Mouse (Mus musculus): ENCODE results near the gene Tmem87b. TPM values are rescaled to one million over a fixed set of nuclear protein-coding genes. Genes with fewer than 3 reads are reported as not detected.
A peak's percentile ranks its signal among the peaks of the same experiment; 100 is the strongest.

Tmem87b gene
- polyA plus RNA-seq, 1 experiment from 2014 or later, result 9.5 TPM

DNA sequence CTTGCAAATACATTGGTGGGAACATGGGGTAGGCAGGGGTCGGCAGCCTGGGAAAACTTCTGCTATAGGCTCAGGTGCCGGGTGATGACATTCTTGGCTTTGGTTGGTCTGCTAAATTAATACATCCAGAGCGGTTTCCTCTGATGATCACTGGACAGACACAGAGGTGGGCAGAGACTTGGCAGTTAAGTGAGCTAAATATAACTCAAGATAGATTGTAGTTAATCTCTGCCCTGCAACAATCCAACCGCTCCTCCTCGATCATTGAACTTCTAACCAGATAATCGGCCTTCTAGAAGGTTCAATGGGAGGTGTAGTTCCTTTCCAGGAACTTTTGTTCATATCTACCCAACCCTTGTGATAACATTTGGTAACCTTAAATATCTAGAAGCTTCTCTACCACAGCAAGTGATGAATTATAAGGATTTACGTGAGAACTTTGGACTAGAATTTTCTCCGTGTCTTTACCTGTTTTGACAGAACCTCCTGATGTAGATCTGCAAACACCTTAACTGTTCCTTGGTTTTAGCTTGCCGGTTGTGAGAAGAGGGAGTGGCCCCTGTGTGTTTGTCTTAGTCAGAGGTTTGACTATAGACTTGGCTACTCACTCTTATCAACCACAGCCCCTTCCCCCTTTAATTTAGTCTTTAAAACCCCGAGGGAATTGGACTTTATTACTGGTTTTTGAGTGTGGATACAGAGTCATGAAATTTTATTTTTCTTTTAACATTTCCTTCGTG is 26.9 kb upstream of the Tmem87b start:
- 49% methylated on average over 11 of the region's 11 CpGs for WGBS (ENCODE audit: insufficient replicate concordance)
- H3K9ac ChIP-seq, result no peak overlapping the region
- H3K36me3 ChIP-seq, result peaks cover 6% of the 10 kb centered on the region; the same call in 1 of the 2 replicates
- H3K4me3 ChIP-seq, result no peak overlapping the region
- H3K4me1 ChIP-seq, result no peaks in the 10 kb centered on the region
- no peak overlapping the region for H3K4me2 ChIP-seq
- H3K27me3 ChIP-seq (replicated peaks), result no peaks in the 10 kb centered on the region
- ATAC-seq, result no peak
- H3K9me3 ChIP-seq (replicated peaks), result no peaks in the 10 kb centered on the region
- H3K27ac ChIP-seq, result no peak overlapping the region

DNA sequence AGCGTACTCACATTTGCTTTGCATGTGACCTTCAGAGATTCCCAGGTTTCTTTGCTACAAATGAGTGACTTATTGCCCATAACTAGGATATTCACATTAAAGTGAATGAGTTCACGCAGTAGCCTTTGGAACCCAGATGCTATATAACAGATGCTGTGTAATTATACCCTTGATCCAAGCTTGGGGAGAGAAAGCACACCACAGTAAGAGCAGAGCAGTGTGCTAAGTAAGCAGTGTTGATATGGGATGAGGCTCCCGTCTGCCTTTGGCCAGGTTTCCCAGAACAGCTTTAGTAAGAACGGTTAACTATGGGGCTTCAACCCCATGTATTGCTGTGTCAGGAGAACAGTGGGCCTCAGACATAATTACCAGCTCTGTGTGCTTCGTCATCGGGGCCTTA is 24.0 kb upstream of the Tmem87b start:
- no peak overlapping the region for H3K4me3 ChIP-seq
- WGBS (ENCODE audit: insufficient replicate concordance), result 80% methylated on average over 6 of the region's 6 CpGs
- H3K9ac ChIP-seq, result no peak overlapping the region
- ATAC-seq, result no peak
- H3K27ac ChIP-seq, result no peak overlapping the region
- H3K4me1 ChIP-seq, result no peaks in the 10 kb centered on the region
- H3K27me3 ChIP-seq (replicated peaks), result no peaks in the 10 kb centered on the region
- peaks cover 6% of the 10 kb centered on the region; the same call in 1 of the 2 replicates for H3K36me3 ChIP-seq
- H3K4me2 ChIP-seq, result no peak overlapping the region
- no peaks in the 10 kb centered on the region for H3K9me3 ChIP-seq (replicated peaks)

DNA sequence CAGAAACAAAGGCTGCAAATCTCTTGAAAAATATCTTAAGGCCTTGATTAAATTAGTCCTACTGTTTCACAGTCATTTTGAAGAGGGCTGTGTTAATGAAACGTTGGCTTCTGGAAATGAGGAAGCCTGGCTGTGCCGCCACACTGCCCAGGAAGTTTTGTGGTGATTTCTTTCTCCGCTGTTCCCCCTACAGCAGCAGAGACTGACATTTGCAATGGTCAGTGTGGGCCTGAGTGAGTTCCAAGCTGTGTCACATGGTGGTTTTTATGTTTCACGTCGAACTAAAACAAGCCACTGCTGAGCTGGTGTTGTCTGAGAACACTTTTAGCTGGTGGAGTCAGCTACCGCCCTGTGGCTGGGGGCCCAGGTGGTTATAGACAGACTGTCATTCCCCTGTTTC is 21.5 kb upstream of the Tmem87b start:
- no peak for ATAC-seq
- WGBS (ENCODE audit: insufficient replicate concordance), result 30% methylated on average over 6 of the region's 6 CpGs
- peaks cover 28% of the 10 kb centered on the region for H3K36me3 ChIP-seq

DNA sequence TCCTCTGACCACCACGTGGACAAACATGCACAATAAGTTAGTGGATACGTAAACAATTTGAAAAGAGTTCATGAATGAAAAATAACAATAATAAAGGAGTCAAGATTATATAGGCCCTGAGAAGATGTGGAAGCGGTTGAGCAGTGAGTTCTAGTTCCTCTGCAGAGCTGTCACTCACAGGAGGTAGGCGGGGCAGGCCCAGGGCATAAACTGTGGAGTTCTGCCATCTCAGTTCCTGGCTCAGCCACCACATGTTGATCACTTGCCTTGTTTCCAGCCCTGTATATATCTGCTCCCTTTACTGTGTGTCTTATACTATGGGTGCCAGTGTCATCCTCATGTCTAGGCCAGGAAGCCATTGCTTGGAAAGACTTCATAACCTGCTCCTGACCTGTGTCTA is 14.5 kb upstream of the Tmem87b start:
- Histone ChIP-seq H3K36me3 (peaks cover 23% of the 10 kb centered on the region), H3K9ac (no peak overlapping the region), H3K4me1 (no peaks in the 10 kb centered on the region), H3K4me3 (no peak overlapping the region), H3K27ac (no peak overlapping the region), H3K9me3 (replicated peaks) (no peaks in the 10 kb centered on the region), H3K27me3 (replicated peaks) (no peaks in the 10 kb centered on the region), H3K4me2 (no peak overlapping the region)
- WGBS (ENCODE audit: insufficient replicate concordance), result 79% methylated on average over 4 of the region's 4 CpGs
- ATAC-seq, result no peak

More for the DNA sequence above, 21.5 kb upstream of the Tmem87b start:
- Histone ChIP-seq H3K4me1 (no peaks in the 10 kb centered on the region), H3K9ac (no peak overlapping the region), H3K4me2 (no peak overlapping the region), H3K4me3 (no peak overlapping the region), H3K27ac (no peak overlapping the region), H3K9me3 (replicated peaks) (no peaks in the 10 kb centered on the region), H3K27me3 (replicated peaks) (no peaks in the 10 kb centered on the region)

DNA sequence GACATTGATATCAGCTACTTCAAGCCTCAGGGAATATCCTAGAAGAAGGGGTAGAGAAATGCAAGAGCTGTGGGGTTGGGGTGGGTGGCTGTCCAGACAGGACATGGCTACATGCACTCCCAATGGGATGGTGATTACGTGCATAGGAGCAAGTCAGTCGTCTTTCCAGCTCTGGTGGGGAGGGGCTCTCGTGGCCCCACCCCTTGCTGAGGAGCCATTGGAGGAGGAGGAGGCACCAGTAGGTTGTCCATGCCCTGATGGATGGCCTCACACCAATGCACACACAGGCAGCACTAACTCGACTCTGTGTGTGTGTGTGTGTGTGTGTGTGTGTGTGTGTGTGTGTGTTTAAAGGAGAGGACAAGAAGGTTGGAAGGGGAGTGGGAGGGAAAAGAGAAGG is 12.6 kb upstream of the Tmem87b start:
- Histone ChIP-seq H3K27ac (no peak overlapping the region), H3K36me3 (peaks cover 11% of the 10 kb centered on the region), H3K4me2 (no peak overlapping the region), H3K4me3 (no peak overlapping the region), H3K4me1 (no peaks in the 10 kb centered on the region), H3K9ac (no peak overlapping the region), H3K9me3 (replicated peaks) (no peaks in the 10 kb centered on the region), H3K27me3 (replicated peaks) (no peaks in the 10 kb centered on the region)
- WGBS (ENCODE audit: insufficient replicate concordance), result 59% methylated on average over 4 of the region's 4 CpGs
- ATAC-seq, result no peak

DNA sequence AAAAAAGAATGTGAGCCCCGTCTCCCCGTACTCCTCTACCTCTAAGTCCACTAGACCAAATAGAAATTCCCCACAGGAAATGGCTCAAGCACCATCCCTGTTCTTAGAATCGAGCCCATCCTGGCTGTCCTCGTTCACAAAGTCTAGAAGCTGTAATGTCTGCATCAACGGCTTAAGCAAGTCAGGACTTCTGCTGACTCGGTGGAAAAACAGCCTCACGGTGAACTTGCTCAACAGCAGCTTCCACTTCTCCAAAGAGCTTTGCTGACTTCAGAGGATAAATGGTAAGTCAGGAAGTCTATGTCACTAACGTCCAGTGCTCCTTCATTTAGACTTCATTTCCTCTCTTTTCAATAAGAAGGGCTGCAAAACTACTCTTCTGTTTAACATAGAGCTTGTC is 11.4 kb upstream of the Tmem87b start:
- no peaks in the 10 kb centered on the region for H3K4me1 ChIP-seq
- no peak overlapping the region for H3K4me2 ChIP-seq
- H3K27me3 ChIP-seq (replicated peaks), result no peaks in the 10 kb centered on the region
- WGBS (ENCODE audit: insufficient replicate concordance), result 30% methylated on average over 8 of the region's 8 CpGs
- H3K27ac ChIP-seq, result no peak overlapping the region
- no peak for ATAC-seq
- H3K4me3 ChIP-seq, result no peak overlapping the region
- no peaks in the 10 kb centered on the region for H3K9me3 ChIP-seq (replicated peaks)
- no peak overlapping the region for H3K9ac ChIP-seq
- H3K36me3 ChIP-seq, result peaks cover under 1% of the 10 kb centered on the region; the same call in 1 of the 2 replicates

DNA sequence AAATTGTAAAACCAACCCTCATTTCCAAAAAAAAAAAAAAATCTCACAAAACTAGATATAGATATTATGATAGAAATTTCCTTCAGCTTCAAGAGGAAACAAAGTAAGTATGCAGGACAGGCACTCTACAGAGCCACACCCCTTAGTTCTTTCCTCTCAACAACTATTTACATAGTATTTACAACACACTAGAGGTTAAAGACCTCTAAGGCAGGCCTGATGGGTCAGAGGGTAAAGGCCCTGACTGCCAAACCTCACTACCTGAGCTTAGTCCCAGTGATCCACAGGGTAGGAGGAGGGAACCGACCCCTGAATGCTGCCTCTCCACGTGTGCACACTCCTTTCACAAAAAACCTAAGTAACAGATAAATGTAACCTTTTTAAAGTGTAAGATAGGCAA is 5.2 kb upstream of the Tmem87b start:
- Histone ChIP-seq H3K36me3 (no peaks in the 10 kb centered on the region), H3K27me3 (replicated peaks) (peaks cover 16% of the 10 kb centered on the region), H3K9ac (no peak overlapping the region), H3K27ac (no peak overlapping the region), H3K4me1 (peaks cover 8% of the 10 kb centered on the region), H3K4me3 (no peak overlapping the region), H3K9me3 (replicated peaks) (no peaks in the 10 kb centered on the region), H3K4me2 (no peak overlapping the region)
- ATAC-seq, result no peak
- WGBS (ENCODE audit: insufficient replicate concordance), result 27% methylated on average over 2 of the region's 2 CpGs

DNA sequence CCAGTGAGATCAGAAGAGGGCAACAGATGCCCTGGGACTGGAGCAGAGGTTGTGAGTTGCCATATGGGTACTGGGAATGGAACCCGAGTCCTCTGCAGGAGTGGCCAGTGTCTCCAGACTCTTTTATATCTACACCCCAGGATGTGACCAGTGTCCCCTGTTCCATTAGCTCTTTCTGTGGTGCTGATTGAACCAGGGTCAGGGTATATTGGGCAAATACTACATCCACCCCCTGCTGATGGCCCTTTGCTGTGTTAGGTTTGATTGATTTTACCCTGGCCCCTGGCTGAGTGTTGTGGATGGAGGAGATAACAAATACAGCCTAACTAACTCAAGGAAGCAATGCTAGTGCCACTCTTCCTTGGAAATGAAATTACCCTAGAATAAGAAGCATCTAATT is 1.6 kb upstream of the Tmem87b start:
- Histone ChIP-seq H3K9ac (no peak overlapping the region), H3K4me2 (no peak overlapping the region), H3K4me3 (no peak overlapping the region), H3K4me1 (peaks cover 25% of the 10 kb centered on the region), H3K27me3 (replicated peaks) (peaks cover 16% of the 10 kb centered on the region), H3K9me3 (replicated peaks) (no peaks in the 10 kb centered on the region), H3K36me3 (no peaks in the 10 kb centered on the region), H3K27ac (no peak overlapping the region)
- 79% methylated on average over 1 of the region's 1 CpGs for WGBS (ENCODE audit: insufficient replicate concordance)
- no peak for ATAC-seq

DNA sequence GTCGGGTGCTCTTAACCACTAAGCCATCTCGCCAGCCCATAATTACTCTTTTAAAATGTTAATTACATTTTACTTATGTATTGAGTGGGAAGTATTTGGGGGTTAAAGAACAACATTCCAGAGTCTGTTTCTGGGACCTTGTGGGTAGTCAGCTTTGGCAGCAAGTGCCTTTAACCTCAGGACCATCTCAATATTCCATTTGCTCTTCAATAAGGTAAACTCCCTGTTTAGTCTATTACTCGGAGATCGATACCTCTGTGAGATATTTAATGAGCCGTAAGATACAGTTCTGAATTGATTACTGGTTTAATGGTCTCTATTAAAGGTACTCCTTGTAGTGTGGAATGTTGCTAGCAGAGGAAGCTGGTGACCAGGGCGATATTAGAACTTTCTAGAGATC is 1.0 kb upstream of the Tmem87b start:
- peaks cover 16% of the 10 kb centered on the region for H3K27me3 ChIP-seq (replicated peaks)
- 0 out of 2 replicates have a peak overlapping the region, but pooled peaks have one; percentile 3 for H3K9ac ChIP-seq
- peak overlapping the region; percentile 80 for H3K4me2 ChIP-seq
- WGBS (ENCODE audit: insufficient replicate concordance), result 47% methylated on average over 6 of the region's 6 CpGs
- H3K36me3 ChIP-seq, result no peaks in the 10 kb centered on the region
- peak overlapping the region; percentile 79 for H3K4me3 ChIP-seq
- H3K9me3 ChIP-seq (replicated peaks), result no peaks in the 10 kb centered on the region
- peaks cover 26% of the 10 kb centered on the region for H3K4me1 ChIP-seq
- no peak for ATAC-seq
- H3K27ac ChIP-seq, result no peak overlapping the region

DNA sequence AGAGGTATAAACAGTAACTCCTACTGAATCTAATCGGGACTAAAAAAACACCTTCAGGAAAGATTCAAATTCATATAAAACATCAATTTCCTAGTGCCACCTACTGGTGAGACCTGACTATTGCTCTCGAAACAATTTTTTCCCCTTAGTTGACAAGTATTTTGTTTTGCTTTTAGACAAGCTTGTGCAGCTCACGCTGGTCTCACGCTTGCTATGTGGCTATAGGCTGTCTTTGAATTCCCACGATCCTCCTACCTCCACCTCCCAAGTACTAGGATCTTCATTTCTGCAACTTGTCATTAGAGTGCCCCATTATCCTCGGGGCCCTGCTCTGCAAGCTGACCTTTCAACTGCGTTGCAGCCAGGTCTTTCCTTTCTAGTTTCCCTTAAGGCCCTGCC is 532 bp upstream of the Tmem87b start:
- Histone ChIP-seq H3K4me1 (peaks cover 26% of the 10 kb centered on the region), H3K36me3 (no peaks in the 10 kb centered on the region), H3K4me2 (peak overlapping the region; percentile 80), H3K27ac (peak overlapping the region; percentile 88), H3K4me3 (peak overlapping the region; percentile 79), H3K9me3 (replicated peaks) (no peaks in the 10 kb centered on the region), H3K27me3 (replicated peaks) (peaks cover 16% of the 10 kb centered on the region), H3K9ac (peak overlapping the region; percentile 57)
- WGBS (ENCODE audit: insufficient replicate concordance), result 1% methylated on average over 7 of the region's 7 CpGs
- peak; percentile 14 for ATAC-seq

DNA sequence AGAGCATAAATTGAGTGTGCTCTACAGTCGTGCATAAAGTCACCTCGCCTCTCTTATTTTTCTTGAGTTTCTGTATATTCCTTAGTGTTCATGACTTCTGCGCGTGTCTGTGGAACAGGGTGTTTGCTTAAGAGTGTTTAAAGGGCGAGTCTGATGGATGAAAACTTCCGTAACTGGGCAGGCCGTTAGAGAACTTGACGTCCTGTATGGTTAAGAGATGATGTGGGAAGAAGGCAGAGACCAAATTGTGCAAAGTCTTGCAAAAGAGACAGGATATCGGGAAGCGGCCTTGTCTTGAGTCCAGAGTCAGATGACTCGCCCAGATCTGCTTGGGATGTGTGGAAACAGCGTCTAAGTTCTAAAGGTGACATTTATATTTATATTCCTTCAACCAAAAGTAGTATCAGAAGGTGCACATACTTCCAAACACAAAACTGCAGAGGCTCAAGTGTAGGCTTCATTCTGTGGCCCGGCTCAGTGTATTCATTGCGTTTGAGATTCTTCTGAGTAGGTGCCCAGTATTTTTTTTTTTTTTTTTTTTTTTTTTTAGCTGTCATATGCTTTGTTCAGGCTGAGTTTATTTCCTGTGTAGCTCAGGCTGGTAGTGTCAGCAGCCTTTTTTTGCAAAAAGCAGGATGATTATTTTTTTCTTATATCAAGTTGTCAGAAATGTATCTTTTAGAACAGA is 1.2 kb downstream of the Tmem87b start:
- Histone ChIP-seq H3K9me3 (replicated peaks) (no peaks in the 10 kb centered on the region), H3K4me2 (peak overlapping the region; percentile 80), H3K27me3 (replicated peaks) (peaks cover 14% of the 10 kb centered on the region), H3K36me3 (0 out of 2 replicates have a peak, but pooled peaks cover 5% of the 10 kb centered on the region), H3K9ac (peak overlapping the region; percentile 74), H3K27ac (peak overlapping the region; percentile 88), H3K4me3 (peak overlapping the region; percentile 79), H3K4me1 (peaks cover 26% of the 10 kb centered on the region)
- WGBS (ENCODE audit: insufficient replicate concordance), result 21% methylated on average over 14 of the region's 14 CpGs
- ATAC-seq, result no peak

DNA sequence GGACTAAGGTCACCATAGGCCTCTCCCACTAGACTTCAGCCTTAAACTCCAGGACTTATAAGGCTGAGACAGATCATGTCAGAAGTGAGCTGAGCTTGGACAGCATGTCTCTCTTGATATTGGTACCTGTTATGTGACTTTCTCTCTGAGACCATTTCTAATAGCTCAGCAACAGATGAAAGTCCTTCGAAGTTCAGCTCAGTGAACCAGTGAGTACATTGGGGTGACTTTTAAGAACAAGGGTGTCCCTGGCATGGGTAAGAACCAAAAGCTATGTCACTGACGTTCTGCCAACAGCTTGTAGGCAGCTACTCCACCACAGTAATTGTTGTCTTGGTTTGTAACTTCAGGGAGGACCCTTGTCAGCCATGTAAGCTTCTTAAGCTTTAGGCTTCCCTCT is 2.7 kb downstream of the Tmem87b start:
- Histone ChIP-seq H3K36me3 (peaks cover 13% of the 10 kb centered on the region; the same call in 1 of the 2 replicates), H3K9ac (no peak overlapping the region), H3K27ac (no peak overlapping the region), H3K9me3 (replicated peaks) (no peaks in the 10 kb centered on the region), H3K4me1 (peaks cover 26% of the 10 kb centered on the region), H3K4me3 (no peak overlapping the region), H3K4me2 (no peak overlapping the region), H3K27me3 (replicated peaks) (0 out of 2 replicates have a peak, but pooled peaks cover under 1% of the 10 kb centered on the region)
- WGBS (ENCODE audit: insufficient replicate concordance), result 76% methylated on average over 2 of the region's 2 CpGs
- no peak for ATAC-seq

All from liver, embryonic 12.5 days (tissue).